Mouse (Mus musculus) MN1 (cell line): ENCODE measurements around the gene Gcnt4.

Source experiments
- DNase-seq: peaks from one replicate; pipeline ENCODE4 v3.0.0-alpha.2; 2016; ENCODE audit warnings: low spot score

Gcnt4 gene

DNA sequence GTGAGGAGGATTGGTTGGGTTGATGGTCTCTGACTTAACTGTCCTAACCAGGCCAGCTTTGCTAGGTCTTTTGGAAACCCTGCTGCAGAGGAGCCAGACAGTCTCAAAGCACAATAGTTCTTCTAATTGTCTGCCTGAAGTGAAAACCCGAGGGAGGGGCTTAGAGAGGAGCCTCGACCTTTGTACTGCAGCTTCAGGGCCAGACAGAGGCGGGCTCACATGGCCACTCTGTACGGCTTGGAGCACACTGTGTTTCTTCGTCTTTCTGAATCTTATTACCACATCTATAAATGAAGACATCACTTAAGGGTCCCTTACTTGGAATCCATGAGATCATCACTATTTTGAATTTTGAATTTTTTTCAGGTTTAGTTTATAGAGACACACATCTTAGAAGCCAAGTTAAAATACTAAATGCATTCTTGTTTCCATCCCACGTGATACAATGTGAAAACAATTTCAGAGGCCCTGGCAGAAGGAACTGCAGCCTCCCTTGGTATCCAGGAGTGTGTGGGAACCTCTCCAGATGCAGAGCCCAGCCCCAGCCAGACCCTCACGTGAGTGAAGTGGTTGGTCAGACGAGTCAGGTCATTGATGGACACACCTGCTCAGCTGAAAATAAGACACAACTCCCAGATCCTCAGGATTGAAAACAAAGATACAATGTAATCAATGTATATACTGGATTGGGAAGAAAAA lies 69.0 kb downstream of the Gcnt4 start:
- DNase-seq: no peak

DNA sequence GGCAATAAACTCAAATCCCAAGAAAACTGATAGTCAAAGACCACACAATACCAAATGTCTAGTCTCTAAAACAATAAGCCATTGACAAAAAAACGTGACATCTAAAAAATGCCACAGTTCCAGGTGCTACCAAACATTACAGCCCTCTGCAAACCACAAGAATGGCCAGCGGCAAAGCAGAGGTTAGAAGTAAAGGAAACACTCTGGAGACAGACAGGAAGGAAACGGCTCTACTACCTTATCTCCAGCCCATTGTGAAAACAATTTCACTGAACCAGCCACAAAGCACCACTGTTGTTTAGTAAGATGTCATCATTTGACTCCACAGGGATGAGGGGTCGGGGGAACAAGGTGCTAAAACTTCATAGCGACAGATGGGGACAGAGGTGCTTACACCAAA lies 70.8 kb downstream of the Gcnt4 start:
- DNase-seq: no peak

DNA sequence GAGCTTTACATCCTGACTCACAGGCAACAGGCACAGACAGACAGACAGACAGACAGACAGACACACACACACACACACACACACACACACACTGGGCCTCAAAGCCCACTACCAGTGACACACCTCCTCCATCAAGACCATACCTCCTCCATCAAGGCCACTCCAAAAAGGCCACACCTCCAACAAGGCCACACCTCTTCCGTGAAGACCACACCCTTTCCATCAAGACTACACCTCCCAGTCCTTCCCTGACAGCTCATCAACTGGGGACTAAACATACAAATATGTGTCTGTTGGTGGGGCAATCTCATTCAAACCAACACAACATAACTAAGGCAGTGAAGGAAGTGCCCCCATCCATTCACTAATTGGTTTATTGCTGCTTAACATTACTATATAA lies 72.6 kb downstream of the Gcnt4 start:
- no peak for DNase-seq
